Mouse (Mus musculus) megakaryocyte, embryonic 14.5 days (primary cell): ENCODE measurements at regions not wholly inside any gene's neighbourhood (a gene's known extent, or its start where the extent isn't known, plus 50 kb on each side); places are given as distances from the start of the nearest gene placed in this dataset.

ENCODE experiments used
- FLI1 ChIP-seq: IDR thresholded peaks from 2 replicates; pipeline ENCODE4 v1.6.1; 2012; ENCODE audit warnings: low read length, inconsistent platforms, mixed read lengths
- GATA1 ChIP-seq: IDR thresholded peaks from 3 replicates; pipeline ENCODE4 v1.6.1; 2012; ENCODE audit warnings: mixed read lengths, low read length, inconsistent platforms, borderline replicate concordance

DNA sequence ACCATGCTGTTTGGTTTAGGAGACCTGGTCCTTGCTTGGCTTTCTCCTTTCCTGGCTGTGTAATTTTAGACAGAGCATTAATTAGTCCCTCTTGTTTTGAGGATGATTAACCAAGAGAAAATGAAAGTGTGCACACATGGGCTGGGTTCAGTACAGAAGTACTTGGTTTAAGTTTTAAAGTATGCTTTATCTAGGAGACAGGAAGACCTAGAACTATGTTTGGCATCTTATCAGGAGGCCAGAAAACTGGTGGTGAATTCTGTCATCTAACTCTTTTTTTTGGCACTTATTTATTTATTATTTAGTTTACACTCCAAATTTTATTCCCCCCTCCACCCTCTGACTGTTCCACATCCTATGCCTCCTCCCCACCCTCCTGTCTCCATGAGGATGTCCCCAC lies 86.6 kb upstream of the Tprg start:
- TF ChIP-seq GATA1 (no peak), FLI1 (no peak)
